Mouse (Mus musculus) bone marrow, adult 2 months (tissue): Measurements from ENCODE around the gene Tmem232.

Source experiments
- CTCF ChIP-seq: fragments of 200-500 bp; IDR thresholded peaks from 2 replicates; pipeline ENCODE4 v1.5.1; 2011; ENCODE audit warnings: low read length, control low read depth; ENCODE audit not compliant: control insufficient read depth, insufficient read depth
- POLR2A ChIP-seq: fragments of 200-500 bp; IDR thresholded peaks from 2 replicates; pipeline ENCODE4 v1.6.1; 2011; ENCODE audit warnings: low read depth, mild to moderate bottlenecking, control low read depth, low read length, borderline replicate concordance; ENCODE audit not compliant: control insufficient read depth

DNA sequence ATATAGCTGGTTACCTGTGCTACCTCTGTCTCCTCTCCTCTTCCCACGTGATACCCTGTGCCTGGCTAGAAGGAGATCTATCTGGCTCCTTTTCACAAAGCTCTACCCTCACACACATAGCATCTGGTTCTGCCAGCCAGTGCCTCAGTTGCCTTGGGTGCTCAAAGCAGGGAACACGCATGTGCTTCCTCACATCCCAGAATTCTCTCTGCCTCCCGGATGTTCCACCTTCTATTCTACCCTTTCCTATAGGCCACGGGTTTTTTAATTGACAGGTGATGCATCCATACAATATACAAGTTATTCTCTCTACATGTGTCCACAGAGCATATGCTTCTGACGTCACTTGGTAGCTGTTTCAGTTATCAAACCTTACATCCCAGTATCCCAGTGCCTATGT lies 23.6 kb upstream of the Tmem232 start:
- no peak for TF ChIP-seq CTCF
- no peak for TF ChIP-seq POLR2A
